Mouse (Mus musculus) neural tube, embryonic 12.5 days (tissue): ENCODE results near the gene Snx3. TPM values are rescaled to one million over a fixed set of nuclear protein-coding genes. Genes with fewer than 3 reads are reported as not detected.

Experiments
- ATAC-seq: fragments of 200-750 bp; cut with Nextera tagmentation; 2 replicates; pipeline ENCODE4 v1.8.0; 2017; ENCODE audit warnings: low read depth, mild to moderate bottlenecking, moderate TSS enrichment, moderate library complexity; ENCODE audit not compliant: low FRiP score
- H3K27ac ChIP-seq: fragments of 300-500 bp; sonication (generic); 2 replicates; pipeline ENCODE4 v1.5.1; 2016
- H3K27me3 ChIP-seq: fragments of 300-500 bp; sonication (generic); replicated peaks from 2 replicates; pipeline ENCODE4 v1.6.1; 2016; ENCODE audit warnings: mild to moderate bottlenecking
- H3K36me3 ChIP-seq: fragments of 300-500 bp; sonication (generic); 2 replicates; pipeline ENCODE4 v1.6.1; 2016; ENCODE audit warnings: mild to moderate bottlenecking
- H3K4me1 ChIP-seq: fragments of 300-500 bp; sonication (generic); 2 replicates; pipeline ENCODE4 v1.6.1; 2016
- H3K4me2 ChIP-seq: fragments of 300-500 bp; sonication (generic); replicated peaks from 2 replicates; pipeline ENCODE4 v1.6.1; 2016; ENCODE audit warnings: mild to moderate bottlenecking
- H3K4me3 ChIP-seq: fragments of 300-500 bp; sonication (generic); 2 replicates; pipeline ENCODE4 v1.5.1; 2016
- H3K9ac ChIP-seq: fragments of 300-500 bp; sonication (generic); 2 replicates; pipeline ENCODE4 v1.6.1; 2016; ENCODE audit warnings: mild to moderate bottlenecking
- H3K9me3 ChIP-seq: fragments of 300-500 bp; sonication (generic); 2 replicates; pipeline ENCODE4 v1.6.1; 2016; ENCODE audit warnings: mild to moderate bottlenecking
- WGBS: fragments of 180-500 bp; shearing (Covaris S2); methylation state at CpG from one replicate; pipeline ENCODE4 v1.1.7; 2016; 5-methylcytosine and 5-hydroxymethylcytosine counted together
- polyA plus RNA-seq: library from polyadenylated mRNA; unstranded; fragments of >200 nt; fragmentation: Nextera tagmentation; extraction: Ambion mirVana; gene quantifications from 2 replicates; pipeline ENCODE4 v1.2.1, GENCODE M21; 2016

The Snx3 gene
- polyA plus RNA-seq, 1 experiment from 2014 or later: 221 TPM

GRCm38 (mm10) chr10:42582566-42583110, 80.8 kb downstream of the Snx3 start:
- H3K27ac ChIP-seq: no peak overlapping the region
- no peak for ATAC-seq
- H3K9me3 ChIP-seq: no peaks in the 10 kb centered on the region
- H3K4me2 ChIP-seq: peak overlapping the region; percentile 40; the same call in 1 of the 2 replicates
- H3K9ac ChIP-seq: no peak overlapping the region
- no peak overlapping the region for H3K4me3 ChIP-seq
- H3K27me3 ChIP-seq: peaks cover 98% of the 10 kb centered on the region
- WGBS: under 1% methylated on average over 44 of the region's 44 CpGs
- H3K36me3 ChIP-seq: no peaks in the 10 kb centered on the region
- peaks cover 17% of the 10 kb centered on the region for H3K4me1 ChIP-seq

DNA sequence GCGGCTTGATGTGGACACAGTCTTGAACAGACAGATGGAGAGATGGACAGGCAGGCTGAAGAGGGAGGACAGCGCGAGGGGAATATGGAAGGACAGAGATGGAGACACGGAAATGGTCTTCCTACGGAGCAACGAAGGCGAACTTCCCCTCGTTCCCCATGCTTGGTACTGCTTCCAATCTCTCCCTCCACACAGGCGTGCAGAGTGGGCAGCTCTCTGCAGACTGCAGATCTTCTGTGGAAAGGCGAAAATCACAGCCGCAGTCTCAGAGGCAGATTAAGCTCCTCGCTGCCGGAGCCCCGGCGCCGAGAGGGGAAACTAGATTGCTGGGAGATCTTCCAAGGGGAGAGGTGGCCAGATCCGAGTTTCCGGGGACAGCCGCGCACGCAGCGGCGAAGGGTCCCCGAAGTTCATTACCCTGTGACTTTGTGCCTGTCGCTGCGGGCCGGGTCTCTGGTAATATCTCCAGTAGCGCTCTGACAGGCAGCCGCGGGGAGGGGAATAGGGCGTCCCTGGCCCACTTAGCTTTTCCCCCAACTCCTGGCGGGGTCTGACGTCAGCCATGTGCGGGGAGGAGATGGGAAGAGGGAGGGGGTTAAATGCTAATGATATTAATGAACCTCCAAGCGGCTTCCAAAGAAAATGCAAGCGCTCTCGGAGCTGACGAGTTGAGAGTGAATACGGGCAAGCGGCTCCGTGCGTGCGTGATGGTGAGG, 81.5 kb downstream of the Snx3 start, which contains the start of the genes Nr2e1 and Ostm1:
Nr2e1 (minus strand) TSS at position 476 of the 716 bp plus-strand sequence.
Ostm1 (plus strand) TSS at position 666 of the 716 bp plus-strand sequence.
- Histone ChIP-seq H3K36me3 (no peaks in the 10 kb centered on the region), H3K9ac (no peak within 1 kb of the TSS), H3K4me3 (0 out of 2 replicates have a peak within 1 kb of the TSS, but pooled peaks have one; percentile 9), H3K4me2 (peak within 1 kb of the TSS; percentile 40), H3K27ac (no peak within 1 kb of the TSS), H3K4me1 (peaks cover 17% of the 10 kb centered on the region), H3K9me3 (no peaks in the 10 kb centered on the region), H3K27me3 (peaks cover 98% of the 10 kb centered on the region)
- under 1% methylated on average over 43 of the region's 43 CpGs for WGBS
- ATAC-seq: no peak

DNA sequence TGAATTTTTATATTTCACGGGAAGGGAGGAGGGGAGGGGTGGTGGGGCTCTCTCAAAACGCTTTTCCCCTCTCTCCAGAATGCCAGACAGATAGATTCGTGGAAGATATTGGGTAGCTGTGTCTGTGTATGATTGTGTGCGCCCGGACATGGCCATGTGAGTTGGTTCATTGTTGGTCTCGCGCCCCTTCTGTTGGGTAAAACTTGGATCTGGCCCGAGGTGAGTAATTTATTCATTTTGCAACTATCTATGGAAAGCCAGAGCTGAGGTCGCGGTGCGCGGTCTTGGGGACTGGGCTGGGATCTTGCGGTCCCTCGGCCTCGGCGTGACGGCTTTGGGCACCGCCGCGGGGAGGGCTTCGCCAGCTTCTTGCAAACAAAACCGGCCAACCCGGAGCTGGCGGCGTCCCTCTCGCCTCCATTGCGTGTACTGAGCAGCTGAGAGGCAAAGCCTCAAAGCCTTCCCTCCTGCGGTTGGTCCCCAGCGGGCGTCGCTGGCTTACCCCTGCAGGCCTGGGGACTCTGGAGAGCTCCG, 82.1 kb downstream of the Snx3 start:
- no peak for ATAC-seq
- peaks cover 17% of the 10 kb centered on the region for H3K4me1 ChIP-seq
- H3K27ac ChIP-seq: no peak overlapping the region
- peak overlapping the region; percentile 40 for H3K4me2 ChIP-seq
- no peaks in the 10 kb centered on the region for H3K9me3 ChIP-seq
- 1% methylated on average over 32 of the region's 32 CpGs for WGBS
- H3K27me3 ChIP-seq: peaks cover 98% of the 10 kb centered on the region
- no peaks in the 10 kb centered on the region for H3K36me3 ChIP-seq
- no peak overlapping the region for H3K4me3 ChIP-seq
- no peak overlapping the region for H3K9ac ChIP-seq

DNA sequence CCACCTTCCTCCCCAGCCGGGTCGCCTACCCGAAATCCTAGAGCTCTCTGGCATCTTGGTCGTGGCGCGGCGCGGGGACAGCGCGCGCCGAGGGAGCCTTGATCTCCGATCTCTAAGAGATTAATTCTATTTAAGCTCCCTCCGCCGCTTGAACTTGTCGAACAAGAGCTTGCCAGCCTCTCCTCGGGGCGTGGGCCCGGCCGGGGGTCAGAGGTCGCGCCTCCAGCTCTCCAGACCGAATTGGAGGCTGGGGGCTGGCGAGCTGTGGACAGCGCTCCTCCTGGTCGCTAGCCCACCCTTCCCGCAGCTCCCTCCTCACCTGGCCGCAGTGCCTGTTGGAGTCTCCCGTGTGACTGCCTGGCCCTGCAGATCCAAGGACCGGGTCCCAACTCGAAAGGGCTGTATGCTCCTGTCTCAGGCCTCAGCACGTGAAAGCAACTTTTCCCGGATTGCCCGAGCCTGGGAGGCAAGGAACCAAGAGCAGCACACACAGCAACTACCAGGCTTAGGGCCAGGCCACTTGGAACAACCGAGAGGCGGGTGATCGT, 82.7 kb downstream of the Snx3 start:
- H3K27me3 ChIP-seq: peaks cover 98% of the 10 kb centered on the region
- peaks cover 14% of the 10 kb centered on the region for H3K4me1 ChIP-seq
- no peaks in the 10 kb centered on the region for H3K36me3 ChIP-seq
- no peak overlapping the region for H3K9ac ChIP-seq
- H3K4me2 ChIP-seq: peak overlapping the region; percentile 40
- no peak overlapping the region for H3K4me3 ChIP-seq
- under 1% methylated on average over 37 of the region's 37 CpGs for WGBS
- no peak for ATAC-seq
- no peaks in the 10 kb centered on the region for H3K9me3 ChIP-seq
- H3K27ac ChIP-seq: no peak overlapping the region

Other genes starting within 250 kb of the Snx3 start
- 3.4 and 4.3 TPM in 2 replicates for gene Foxo3, start 225.3 kb upstream of the Snx3 start, polyA plus RNA-seq
- 5.1 and 6.3 TPM in 2 replicates for gene Afg1l, start 23.5 kb upstream of the Snx3 start, polyA plus RNA-seq
- gene Nr2e1, start 81.6 kb downstream of the Snx3 start, polyA plus RNA-seq: not detected in 2 replicates
- gene Ostm1, start 81.8 kb downstream of the Snx3 start, polyA plus RNA-seq: 21.7 and 24.1 TPM in 2 replicates